8 mouse cellular contexts compared by ENCODE assay signal in the genomic region with DNA sequence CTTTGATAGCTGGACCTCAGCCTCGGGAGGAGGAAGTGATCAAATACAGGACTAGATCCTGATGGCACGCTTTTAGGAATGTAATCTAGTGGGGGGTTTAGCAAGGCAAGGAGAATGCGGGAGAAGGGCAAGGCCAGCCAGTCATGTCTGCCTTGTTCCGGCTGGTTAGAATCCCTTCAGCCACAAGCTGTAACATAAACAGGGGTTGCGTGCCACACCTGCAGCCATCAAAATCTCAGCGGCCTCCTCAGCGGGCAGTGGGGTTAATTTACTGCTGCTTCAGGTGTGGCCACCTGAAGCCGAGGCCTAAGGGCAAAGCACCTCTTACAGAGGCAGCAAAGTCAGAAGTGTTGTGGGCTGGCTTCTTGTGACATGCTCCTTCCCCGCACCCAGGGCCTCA. TPM values are rescaled to one million over a fixed set of nuclear protein-coding genes. Genes with fewer than 3 reads are reported as not detected.
DNase-seq lines count a peak whose midpoint lies in the region; ATAC-seq and TF ChIP-seq lines count a peak whose summit lies in the region.

A gene (plus strand): TSS at position 350 of the 400 bp plus-strand sequence.

- WGBS in hindbrain, postnatal 0 days, result 63% methylated on average over 9 of the region's 9 CpGs
- 41% methylated on average over 9 of the region's 9 CpGs for WGBS in midbrain, embryonic 12.5 days

- H3K9me3 ChIP-seq in hindbrain, postnatal 0 days (ENCODE audit: low read length), result no peaks in the 10 kb centered on the region
- H3K9me3 ChIP-seq in midbrain, embryonic 12.5 days, result no peaks in the 10 kb centered on the region

- H3K4me2 ChIP-seq in hindbrain, postnatal 0 days (ENCODE audit: low read depth, low read length), result peak within 1 kb of the TSS; percentile 82
- H3K4me2 ChIP-seq in midbrain, embryonic 12.5 days (replicated peaks), result peak within 1 kb of the TSS; percentile 92

- no peak for DNase-seq in adrenal gland, adult 18-20 months (ENCODE audit: low spot score in 2 of 2)
- DNase-seq in adrenal gland, adult (ENCODE audit: inconsistent age in 2 of 2, low spot score in 1 of 2), result no peak
- DNase-seq in urinary bladder, adult 2 months (ENCODE audit: low spot score), result no peak
- DNase-seq in urinary bladder, postnatal 10 days (ENCODE audit: low spot score), result no peak
- no peak for DNase-seq in hindbrain, postnatal 0 days (ENCODE audit: low spot score)
- no peak for DNase-seq in gastrocnemius, postnatal 36 days
- DNase-seq in spleen, postnatal 36 days (ENCODE audit: low spot score in 2 of 2), result no peak

- intact Hi-C loops in gastrocnemius, postnatal 36 days (cut with DNase I), result no loop called here

- TF ChIP-seq CTCF in hindbrain, postnatal 0 days (IDR thresholded peaks at IDR 0.05; ENCODE audit: low read depth), result no peak

- H3K27me3 ChIP-seq in hindbrain, postnatal 0 days (ENCODE audit: insufficient read depth, low read length), result no peaks in the 10 kb centered on the region; the same call in 1 of the 2 replicates
- peaks cover 73% of the 10 kb centered on the region for H3K27me3 ChIP-seq in midbrain, embryonic 12.5 days

- H3K36me3 ChIP-seq in hindbrain, postnatal 0 days (ENCODE audit: insufficient read depth, low read length), result no peaks in the 10 kb centered on the region
- no peaks in the 10 kb centered on the region for H3K36me3 ChIP-seq in midbrain, embryonic 12.5 days

- ATAC-seq in hindbrain, postnatal 0 days, result no peak
- ATAC-seq in midbrain, embryonic 12.5 days (ENCODE audit: low FRiP score, low read depth), result no peak

- H3K27ac ChIP-seq in hindbrain, postnatal 0 days, result peak within 1 kb of the TSS; percentile 74
- no peak within 1 kb of the TSS for H3K27ac ChIP-seq in midbrain, embryonic 12.5 days (replicated peaks)

- H3K9ac ChIP-seq in hindbrain, postnatal 0 days (replicated peaks; ENCODE audit: low read length), result peak within 1 kb of the TSS; percentile 77
- peak within 1 kb of the TSS; percentile 63 for H3K9ac ChIP-seq in midbrain, embryonic 12.5 days (replicated peaks)

- H3K4me1 ChIP-seq in hindbrain, postnatal 0 days (ENCODE audit: insufficient read depth, low read length), result no peaks in the 10 kb centered on the region
- H3K4me1 ChIP-seq in midbrain, embryonic 12.5 days, result peaks cover 15% of the 10 kb centered on the region; the same call in 1 of the 2 replicates

- peak within 1 kb of the TSS; percentile 67 for H3K4me3 ChIP-seq in hindbrain, postnatal 0 days (ENCODE audit: low read length)
- H3K4me3 ChIP-seq in midbrain, embryonic 12.5 days, result peak within 1 kb of the TSS; percentile 60

RNA-seq across cellular contexts. Expression of the gene that starts here (rescaled TPM):
- 10 to 100 TPM; 28.2 to 28.7 TPM for total RNA-seq in adrenal gland, adult 18-20 months (2021)
- polyA plus RNA-seq in urinary bladder, adult 2 months (2012; rRNA removed), result 55.5 and 62.5 TPM in 2 replicates
- 936 and 1,043 TPM in 2 replicates for total RNA-seq in hindbrain, postnatal 0 days (2014; rRNA removed)
- 683 and 722 TPM in 2 replicates for polyA plus RNA-seq in hindbrain, postnatal 0 days (2015; fragmentation: Nextera tagmentation; extraction: Ambion mirVana)
- polyA plus RNA-seq in midbrain, embryonic 12.5 days (2016; fragmentation: Nextera tagmentation; extraction: Ambion mirVana), result 75.2 and 77.7 TPM in 2 replicates
- total RNA-seq in gastrocnemius, postnatal 36 days (2021), result 1 to 10 TPM; 4.0 to 4.8 TPM

Comparison
In these comparisons a context has a peak if more than half of its experiments do, and no peak if none do; other contexts are left out.
1. RNA of the gene that starts here (total RNA-seq): 936 to 1,043 TPM in hindbrain, postnatal 0 days; 28.2 to 28.7 TPM in adrenal gland, adult 18-20 months and 4.0 to 4.8 TPM in gastrocnemius, postnatal 36 days; every median in the first group is over 10 times any median in the second.